In the genomic region with DNA sequence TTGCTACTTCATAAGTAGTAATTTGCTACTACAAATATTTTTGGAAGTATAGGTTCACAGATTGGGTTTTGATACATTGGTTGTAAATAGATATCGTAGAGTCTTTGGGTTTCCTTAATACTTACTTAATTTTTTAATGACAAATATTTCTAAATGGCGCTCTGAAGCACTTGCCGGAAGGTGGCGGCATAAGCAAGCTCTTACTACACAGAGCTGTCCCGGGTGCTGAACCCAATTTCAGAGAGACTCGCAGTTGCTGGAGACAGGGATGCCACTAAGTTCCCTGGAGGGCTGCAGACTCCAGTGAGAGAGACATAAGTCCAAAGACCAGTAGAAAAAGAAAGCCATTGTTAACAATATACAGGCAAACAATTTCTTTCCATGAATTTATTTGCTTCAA, we compare ENCODE assay signal across 9 mouse cellular contexts. TPM values are rescaled to one million over a fixed set of nuclear protein-coding genes. Genes with fewer than 3 reads are reported as not detected.
DNase-seq lines count a peak whose midpoint lies in the region; ATAC-seq and TF ChIP-seq lines count a peak whose summit lies in the region.
"Had no signal": no experiment of that assay in that cellular context is flagged by ENCODE, and none has a peak within 500 bp of the region (broad histone marks: within the 10 kb centered on the region; RNA-seq: fewer than 3 reads in every experiment).

No protein-coding gene starts in this region.

- H3K4me1 ChIP-seq in spleen, adult 2 months (ENCODE audit: control insufficient read depth, insufficient read depth, insufficient read length): no peaks in the 10 kb centered on the region
- peaks cover 10% of the 10 kb centered on the region; the same call in 1 of the 2 replicates for H3K4me1 ChIP-seq in embryonic facial prominence, embryonic 10.5 days
- no peaks in the 10 kb centered on the region for H3K4me1 ChIP-seq in lung, postnatal 0 days (ENCODE audit: insufficient read depth, low read depth, low read length)

- H3K4me2 ChIP-seq in lung, postnatal 0 days (replicated peaks; ENCODE audit: low read depth, low read length): no peak overlapping the region

- no peaks in the 10 kb centered on the region for H3K9me3 ChIP-seq in embryonic facial prominence, embryonic 10.5 days
- H3K9me3 ChIP-seq in lung, postnatal 0 days (ENCODE audit: low read length): no peaks in the 10 kb centered on the region

- H3K27me3 ChIP-seq in spleen, adult 2 months (ENCODE audit: control insufficient read depth, insufficient read depth, low read length): no peaks in the 10 kb centered on the region
- H3K27me3 ChIP-seq in embryonic facial prominence, embryonic 10.5 days (replicated peaks; ENCODE audit: low read depth, poor library complexity, severe bottlenecking): peaks cover 49% of the 10 kb centered on the region
- H3K27me3 ChIP-seq in lung, postnatal 0 days (replicated peaks; ENCODE audit: insufficient read depth, low read length): peaks cover 15% of the 10 kb centered on the region; the same call in 1 of the 2 replicates

- H3K27ac ChIP-seq in spleen, adult 2 months (ENCODE audit: insufficient read depth, low read length): no peak overlapping the region
- H3K27ac ChIP-seq in embryonic facial prominence, embryonic 10.5 days (replicated peaks): no peak overlapping the region
- H3K27ac ChIP-seq in lung, postnatal 0 days (ENCODE audit: low read length): no peak overlapping the region

- ATAC-seq in CD4-positive, CD25-positive, alpha-beta regulatory T cell, adult 4 months: no peak
- no peak for ATAC-seq in lung, postnatal 0 days

- H3K4me3 ChIP-seq in spleen, adult 2 months (ENCODE audit: extremely low read depth, insufficient read depth, insufficient read length): no peak overlapping the region
- no peak overlapping the region for H3K4me3 ChIP-seq in embryonic facial prominence, embryonic 10.5 days
- no peak overlapping the region for H3K4me3 ChIP-seq in lung, postnatal 0 days (ENCODE audit: low read depth, low read length)

- peak; percentile 24 for DNase-seq in CD4-positive, CD25-positive, alpha-beta regulatory T cell, adult 2 months (ENCODE audit: low read depth, low spot score)
- DNase-seq in spleen, adult 2 months (ENCODE audit: low read depth in 1 of 2, low spot score in 2 of 2): no peak
- no peak for DNase-seq in spleen, adult 12 weeks (ENCODE audit: low spot score)
- DNase-seq in embryonic facial prominence, embryonic 10.5 days (ENCODE audit: low spot score): peak; percentile 70
- DNase-seq in kidney, postnatal 14 days: peak; percentile 57
- peak; percentile 69 for DNase-seq in lung, postnatal 0 days (ENCODE audit: low spot score)
- DNase-seq in retina, postnatal 1 day: peak; percentile 71

- no peak for TF ChIP-seq POLR2A in spleen, adult 2 months (IDR thresholded peaks at IDR 0.05; ENCODE audit: low read depth, low read length)

- no peak overlapping the region for H3K9ac ChIP-seq in lung, postnatal 0 days (replicated peaks; ENCODE audit: low read depth)

- no peak for TF ChIP-seq EP300 in lung, postnatal 0 days (IDR thresholded peaks at IDR 0.05)

- H3K36me3 ChIP-seq in spleen, adult 2 months (ENCODE audit: control insufficient read depth, insufficient read depth, low read length): no peaks in the 10 kb centered on the region
- H3K36me3 ChIP-seq in embryonic facial prominence, embryonic 10.5 days (replicated peaks): no peaks in the 10 kb centered on the region
- H3K36me3 ChIP-seq in lung, postnatal 0 days (ENCODE audit: insufficient read depth, low read length): no peaks in the 10 kb centered on the region

- TF ChIP-seq CTCF in spleen, adult 2 months (IDR thresholded peaks at IDR 0.05; ENCODE audit: extremely low read depth, insufficient read depth, insufficient read length, insufficient replicate concordance): peak; percentile 16; the same call in 1 of the 2 replicates
- peak; percentile 69 for TF ChIP-seq CTCF in lung, postnatal 0 days (IDR thresholded peaks at IDR 0.05)

- WGBS in spleen, adult 2 months: 7% methylated on average over 6 of the region's 6 CpGs
- WGBS in embryonic facial prominence, embryonic 10.5 days: 6% methylated on average over 6 of the region's 6 CpGs
- WGBS in lung, postnatal 0 days: 5% methylated on average over 6 of the region's 6 CpGs

RNA-seq across cellular contexts. Expression of a gene that starts 0.9 kb away (rescaled TPM):
- polyA plus RNA-seq in CD4-positive, CD25-positive, alpha-beta regulatory T cell, adult 4 months (2017; shearing (Covaris generic)): not detected
- not detected in 2 replicates for polyA plus RNA-seq in spleen, adult 2 months (2012; rRNA removed)
- 0.09 and 0.29 TPM in 2 replicates for polyA plus RNA-seq in embryonic facial prominence, embryonic 10.5 days (2016; fragmentation: Nextera tagmentation; extraction: Ambion mirVana)
- not detected in 2 replicates for polyA plus RNA-seq in lung, postnatal 0 days (2015; fragmentation: Nextera tagmentation; extraction: Ambion mirVana)
- polyA plus RNA-seq: large intestine, adult 2 months had no signal

Comparison
In these comparisons a context has a peak if more than half of its experiments do, and no peak if none do; other contexts are left out.
1. DNase-seq: peak in CD4-positive, CD25-positive, alpha-beta regulatory T cell, adult 2 months (single experiment), embryonic facial prominence, embryonic 10.5 days (single experiment), kidney, postnatal 14 days (single experiment), lung, postnatal 0 days (single experiment) and retina, postnatal 1 day (single experiment); none in spleen, adult 2 months (0 of 2) and spleen, adult 12 weeks (single experiment).